Mouse (Mus musculus) kidney, adult 2 months (tissue): ENCODE results near the gene Ube2q1. TPM values are rescaled to one million over a fixed set of nuclear protein-coding genes. Genes with fewer than 3 reads are reported as not detected.
A peak's percentile ranks its signal among the peaks of the same experiment; 100 is the strongest.

Experiments used
- DNase-seq: peaks from one replicate; pipeline ENCODE4 v3.0.0; 2021
- H3K27ac ChIP-seq: fragments of 200-500 bp; 2 replicates; pipeline ENCODE4 v1.5.1; 2012; ENCODE audit warnings: low read depth, low read length, control low read depth, inconsistent platforms; ENCODE audit not compliant: insufficient read depth
- H3K27me3 ChIP-seq: fragments of 200-500 bp; replicated peaks from 2 replicates; pipeline ENCODE4 v1.6.1; 2012; ENCODE audit warnings: mild to moderate bottlenecking, moderate library complexity, low read length, inconsistent platforms; ENCODE audit not compliant: control insufficient read depth, insufficient read depth
- H3K36me3 ChIP-seq: fragments of 200-500 bp; 2 replicates; pipeline ENCODE4 v1.6.1; 2012; ENCODE audit warnings: mild to moderate bottlenecking, moderate library complexity, low read length, inconsistent platforms; ENCODE audit not compliant: control insufficient read depth, insufficient read depth
- H3K4me1 ChIP-seq: fragments of 200-500 bp; 2 replicates; pipeline ENCODE4 v1.6.1; 2011; ENCODE audit warnings: low read length; ENCODE audit not compliant: control insufficient read depth, insufficient read depth
- H3K4me3 ChIP-seq: fragments of 200-500 bp; 2 replicates; pipeline ENCODE4 v1.5.1; 2011; ENCODE audit warnings: mild to moderate bottlenecking, low read depth, low read length, control low read depth; ENCODE audit not compliant: insufficient read depth
- CTCF ChIP-seq: fragments of 200-500 bp; conservative IDR thresholded peaks from 2 replicates; pipeline ENCODE4 v1.5.1; 2011; ENCODE audit warnings: low read depth, mild to moderate bottlenecking, control low read depth, low read length, moderate library complexity, mixed read lengths; ENCODE audit not compliant: insufficient read depth, insufficient read length
- POLR2A ChIP-seq: fragments of 200-500 bp; IDR thresholded peaks from one replicate; pipeline ENCODE4 v1.6.1; 2011; ENCODE audit warnings: low read depth, low read length, control low read depth
- WGBS: fragments of 180-500 bp; shearing (Covaris S2); methylation state at CpG from one replicate; pipeline ENCODE4 v1.1.7; 2018; 5-methylcytosine and 5-hydroxymethylcytosine counted together
- polyA plus RNA-seq: library from polyadenylated mRNA; depleted of rRNA; stranded (reverse); fragments of >200 nt; gene quantifications from 2 replicates; pipeline ENCODE4 v1.2.3, GENCODE M21; 2012

The Ube2q1 gene
- polyA plus RNA-seq, 1 experiment = 27.2 TPM

GRCm38 (mm10) chr3:89755283-89755682, 18.1 kb upstream of the Ube2q1 start:
- Histone ChIP-seq H3K27me3 (no peaks in the 10 kb centered on the region), H3K27ac (no peak overlapping the region), H3K36me3 (no peaks in the 10 kb centered on the region), H3K4me1 (no peaks in the 10 kb centered on the region), H3K4me3 (no peak overlapping the region)
- TF ChIP-seq CTCF (no peak), POLR2A (no peak)
- DNase-seq = no peak
- 64% methylated on average over 6 of the region's 6 CpGs for WGBS

GRCm38 (mm10) chr3:89757851-89758250, 15.6 kb upstream of the Ube2q1 start:
- H3K4me3 ChIP-seq = no peak overlapping the region
- no peaks in the 10 kb centered on the region for H3K36me3 ChIP-seq
- no peaks in the 10 kb centered on the region for H3K27me3 ChIP-seq
- 60% methylated on average over 2 of the region's 2 CpGs for WGBS
- TF ChIP-seq POLR2A = no peak
- no peak for TF ChIP-seq CTCF
- no peak overlapping the region for H3K27ac ChIP-seq
- no peaks in the 10 kb centered on the region for H3K4me1 ChIP-seq
- no peak for DNase-seq

- 60% methylated on average over 3 of the region's 3 CpGs for WGBS
- H3K27ac ChIP-seq = no peak overlapping the region
- H3K27me3 ChIP-seq = no peaks in the 10 kb centered on the region
- no peak for TF ChIP-seq CTCF
- no peak for TF ChIP-seq POLR2A
- no peak for DNase-seq
- no peak overlapping the region for H3K4me3 ChIP-seq
- no peaks in the 10 kb centered on the region for H3K36me3 ChIP-seq
- no peaks in the 10 kb centered on the region for H3K4me1 ChIP-seq
Measured at GRCm38 (mm10) chr3:89759786-89760185, 13.6 kb upstream of the Ube2q1 start.

GRCm38 (mm10) chr3:89764119-89764724, 9.2 kb upstream of the Ube2q1 start, which contains the start of gene Chrnb2:
Gene Chrnb2 (minus strand): TSS chr3:89764632.
- Histone ChIP-seq H3K27me3 (no peaks in the 10 kb centered on the region), H3K4me1 (no peaks in the 10 kb centered on the region), H3K36me3 (no peaks in the 10 kb centered on the region), H3K27ac (no peak within 1 kb of the TSS), H3K4me3 (no peak within 1 kb of the TSS)
- 1% methylated on average over 36 of the region's 36 CpGs for WGBS
- DNase-seq = peak; percentile 67
- TF ChIP-seq POLR2A = no peak
- no peak for TF ChIP-seq CTCF

- Histone ChIP-seq H3K4me3 (no peak overlapping the region), H3K27me3 (no peaks in the 10 kb centered on the region), H3K27ac (no peak overlapping the region), H3K4me1 (peaks cover 8% of the 10 kb centered on the region; the same call in 1 of the 2 replicates), H3K36me3 (no peaks in the 10 kb centered on the region)
- TF ChIP-seq POLR2A (no peak), CTCF (no peak)
- no peak for DNase-seq
- WGBS = 76% methylated on average over 7 of the region's 7 CpGs
Measured at GRCm38 (mm10) chr3:89769584-89769983, 3.8 kb upstream of the Ube2q1 start.

- DNase-seq = no peak
- TF ChIP-seq CTCF = no peak
- no peak for TF ChIP-seq POLR2A
- 34% methylated on average over 2 of the region's 2 CpGs for WGBS
- peaks cover 11% of the 10 kb centered on the region; the same call in 1 of the 2 replicates for H3K4me1 ChIP-seq
- H3K27me3 ChIP-seq = no peaks in the 10 kb centered on the region
- no peaks in the 10 kb centered on the region for H3K36me3 ChIP-seq
- no peak overlapping the region for H3K4me3 ChIP-seq
- no peak overlapping the region for H3K27ac ChIP-seq
Measured at GRCm38 (mm10) chr3:89770425-89771002, 2.9 kb upstream of the Ube2q1 start.

GRCm38 (mm10) chr3:89772588-89772967, 838 bp upstream of the Ube2q1 start:
- WGBS = 0% methylated on average over 17 of the region's 17 CpGs

More at GRCm38 (mm10) chr3:89772588-89772967, 838 bp upstream of the Ube2q1 start:
- peak; percentile 87 for DNase-seq
- Histone ChIP-seq H3K27me3 (no peaks in the 10 kb centered on the region), H3K27ac (peak overlapping the region; percentile 75), H3K4me1 (peaks cover 14% of the 10 kb centered on the region; the same call in 1 of the 2 replicates), H3K4me3 (peak overlapping the region; percentile 55), H3K36me3 (0 out of 2 replicates have a peak, but pooled peaks cover under 1% of the 10 kb centered on the region)
- TF ChIP-seq CTCF = peak; percentile 98
- no peak for TF ChIP-seq POLR2A
